Mouse (Mus musculus) embryo, embryonic 10.5 days (tissue): ENCODE measurements around the gene Adgrl3.
A peak's percentile ranks its signal among the peaks of the same experiment; 100 is the strongest.
"Not testable (repeated sequence)": the region's sequence is repeated elsewhere in the genome, so short reads cannot be mapped to it uniquely, and the experiment has no call there.

ENCODE experiments used
- DNase-seq: peaks from one replicate; pipeline ENCODE4 v3.0.0-alpha.2; 2015; ENCODE audit warnings: low spot score

Adgrl3 gene

GRCm38 (mm10) chr5:81405582-81406143, 385.7 kb downstream of the Adgrl3 start:
- peak; percentile 35 for DNase-seq

DNA sequence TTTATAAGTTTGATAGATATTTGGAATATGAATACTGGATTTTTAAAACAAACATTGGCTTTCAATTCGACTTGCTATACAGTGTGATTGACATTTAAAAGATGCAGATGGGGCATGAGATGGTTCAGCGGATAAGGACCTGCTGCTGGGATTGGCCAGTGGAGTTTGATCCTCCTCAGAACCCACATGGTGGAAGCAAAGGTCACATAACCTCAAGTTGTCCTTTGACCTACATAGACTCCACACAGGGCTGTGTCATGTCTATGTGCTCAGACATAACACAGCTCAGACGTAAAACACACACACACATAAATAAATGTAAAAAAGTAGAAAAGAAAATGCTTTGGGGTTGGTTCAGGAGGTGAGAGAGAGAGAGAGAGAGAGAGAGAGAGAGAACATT, 397.4 kb downstream of the Adgrl3 start:
- DNase-seq: peak; percentile 58

DNA sequence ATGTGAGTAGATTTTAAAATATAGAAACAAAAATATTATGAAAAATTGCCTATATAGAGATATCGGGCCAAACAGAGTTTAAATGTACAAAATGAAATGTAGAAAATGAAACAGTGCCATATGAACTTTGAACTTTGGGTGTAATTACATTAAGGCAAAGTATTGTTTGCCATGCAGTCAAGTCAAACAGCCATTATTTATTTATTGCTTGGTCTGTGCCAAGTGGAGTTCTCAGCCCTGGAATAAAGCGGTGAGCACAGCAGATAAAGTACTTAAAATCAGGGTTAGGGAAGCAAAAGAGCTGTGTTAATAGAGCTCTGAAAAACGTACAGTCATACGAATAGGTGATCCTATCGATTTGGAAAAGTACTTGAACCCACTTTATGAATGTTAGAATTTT, 407.5 kb downstream of the Adgrl3 start:
- DNase-seq: no peak

- no peak for DNase-seq
Observed at GRCm38 (mm10) chr5:81436375-81436774, 416.4 kb downstream of the Adgrl3 start.

DNA sequence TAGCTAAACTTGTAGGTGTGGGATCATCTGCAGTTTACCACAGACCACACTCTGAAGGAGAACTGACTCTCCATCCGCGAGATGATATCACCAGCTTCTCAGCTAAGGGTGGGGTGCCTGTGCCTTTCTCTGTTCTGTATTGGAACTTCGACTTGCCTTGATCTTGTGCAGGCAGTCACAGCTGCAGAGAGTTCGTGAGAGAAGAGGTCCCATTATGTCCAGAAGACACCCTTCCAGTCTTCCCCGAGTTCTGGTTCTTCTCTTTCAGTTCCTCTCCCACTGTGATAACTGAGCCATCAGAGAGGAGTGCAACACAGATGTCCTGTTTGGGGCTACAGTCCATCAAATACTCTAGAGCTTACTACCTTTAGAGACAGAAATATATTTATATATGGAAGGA, 422.2 kb downstream of the Adgrl3 start:
- no peak for DNase-seq

GRCm38 (mm10) chr5:81465971-81466370, 446.0 kb downstream of the Adgrl3 start:
- no peak for DNase-seq

DNA sequence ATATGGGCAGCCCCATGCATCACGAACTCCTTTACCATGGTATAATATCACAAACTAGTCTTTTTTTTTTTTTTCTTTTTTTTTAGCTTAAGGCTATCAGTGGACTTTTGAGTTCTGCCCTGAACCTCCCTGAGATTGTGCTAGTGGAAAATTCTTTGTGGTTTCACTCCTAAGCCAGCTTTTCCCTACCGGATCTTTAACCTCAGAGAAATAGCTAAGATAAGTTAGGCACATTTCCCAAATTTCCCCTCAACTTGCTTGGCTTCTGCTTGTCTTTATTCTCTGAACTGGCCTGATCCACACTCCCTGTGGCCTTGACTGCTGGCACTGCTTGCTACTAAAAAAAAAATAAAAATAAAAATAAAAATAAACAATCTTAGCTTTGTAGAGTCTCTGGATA, 454.7 kb downstream of the Adgrl3 start:
- DNase-seq: no peak

- DNase-seq: no peak
Observed at GRCm38 (mm10) chr5:81475406-81475805, 455.5 kb downstream of the Adgrl3 start.

GRCm38 (mm10) chr5:81475971-81476606, 456.2 kb downstream of the Adgrl3 start:
- peak; percentile 37 for DNase-seq

- DNase-seq: no peak
Observed at GRCm38 (mm10) chr5:81480911-81481310, 461.0 kb downstream of the Adgrl3 start.

DNA sequence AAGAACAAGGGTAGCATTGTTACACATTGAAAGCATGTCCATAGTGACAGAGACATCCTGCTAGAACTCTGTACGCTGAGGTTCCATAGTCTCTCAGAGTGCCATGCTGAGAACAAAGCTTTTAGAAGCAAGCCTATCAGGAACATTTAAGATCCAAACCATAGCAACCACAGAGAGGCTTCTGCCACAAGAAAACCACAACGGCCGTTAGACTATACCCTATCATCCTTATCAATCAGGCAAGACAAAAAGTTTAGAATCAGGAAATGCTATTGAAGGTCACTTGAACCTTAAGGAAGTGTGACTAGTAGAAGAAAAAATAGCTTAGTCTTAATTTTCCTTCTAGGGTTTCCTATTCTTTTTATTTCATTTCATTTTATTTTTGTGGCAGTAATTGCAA, 464.0 kb downstream of the Adgrl3 start:
- no peak for DNase-seq

- no peak for DNase-seq
Observed at GRCm38 (mm10) chr5:81501076-81501475, 481.1 kb downstream of the Adgrl3 start.

- DNase-seq: peak; percentile 12
Observed at GRCm38 (mm10) chr5:81518720-81519496, 499.0 kb downstream of the Adgrl3 start.

DNA sequence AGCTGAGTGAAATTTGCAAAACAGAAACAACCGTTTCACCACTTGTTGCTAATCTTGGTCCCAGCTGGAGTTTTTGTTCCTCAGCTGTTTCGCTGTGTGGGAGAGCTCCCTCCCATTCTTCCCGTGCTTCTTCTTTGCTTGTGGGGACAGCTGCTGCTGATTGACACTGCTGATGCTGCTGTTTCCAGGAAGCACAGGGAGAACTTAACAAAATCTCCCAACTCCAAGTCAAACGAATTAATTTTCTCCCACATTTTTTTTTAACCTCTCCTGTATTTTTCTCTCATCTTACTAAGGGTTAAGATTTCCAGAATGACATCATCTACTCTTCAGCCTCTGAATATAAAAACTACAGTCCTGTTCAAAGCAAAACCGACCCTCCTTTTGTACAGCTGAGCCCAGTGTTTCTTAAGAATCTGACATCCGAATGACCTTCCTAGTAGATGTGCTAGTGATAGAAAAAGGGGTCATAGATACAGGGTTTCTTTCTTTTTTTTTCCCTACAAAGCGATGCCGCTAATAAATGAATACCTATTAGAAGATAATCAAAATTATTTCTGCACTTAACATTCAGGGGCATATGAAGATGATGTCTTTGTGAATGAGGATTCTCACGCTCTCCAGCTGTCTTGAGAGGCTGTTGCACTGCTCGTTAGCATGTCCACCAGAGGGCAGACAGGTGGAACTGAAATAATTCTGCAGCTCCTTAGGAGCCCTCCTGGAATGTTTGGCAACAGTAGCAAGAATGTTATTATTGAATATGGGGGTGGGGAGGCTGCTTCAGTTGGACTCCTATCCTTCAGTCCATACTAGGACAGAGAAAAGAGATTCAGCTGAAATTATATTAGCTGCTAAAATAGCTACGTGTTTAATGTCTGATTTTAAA, 499.8 kb downstream of the Adgrl3 start:
- peak; percentile 77 for DNase-seq

GRCm38 (mm10) chr5:81522760-81523159, 502.8 kb downstream of the Adgrl3 start:
- DNase-seq: no peak

DNA sequence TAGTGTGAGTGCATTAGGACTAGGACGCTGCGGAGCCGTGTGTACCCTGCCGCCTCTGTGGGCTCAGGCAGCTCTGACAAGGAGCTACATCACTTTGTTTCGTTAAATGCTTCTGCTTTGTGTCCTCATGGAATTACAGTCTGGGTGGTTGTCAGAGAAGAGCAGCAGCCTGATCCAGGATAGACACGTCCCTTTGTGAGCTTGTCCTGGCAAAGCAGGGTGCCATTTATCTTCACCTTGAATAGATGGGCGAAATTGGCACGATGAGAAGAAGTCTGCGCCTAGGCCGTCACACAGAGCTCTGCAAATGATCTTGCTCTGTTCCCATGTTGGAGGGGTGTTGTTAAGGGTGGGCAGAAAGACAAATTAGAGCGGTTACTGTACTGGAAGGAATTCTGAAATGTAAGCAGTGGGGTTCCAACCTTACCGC, 504.6 kb downstream of the Adgrl3 start:
- no peak for DNase-seq

- DNase-seq: no peak
Observed at GRCm38 (mm10) chr5:81525326-81525725, 505.4 kb downstream of the Adgrl3 start.

DNA sequence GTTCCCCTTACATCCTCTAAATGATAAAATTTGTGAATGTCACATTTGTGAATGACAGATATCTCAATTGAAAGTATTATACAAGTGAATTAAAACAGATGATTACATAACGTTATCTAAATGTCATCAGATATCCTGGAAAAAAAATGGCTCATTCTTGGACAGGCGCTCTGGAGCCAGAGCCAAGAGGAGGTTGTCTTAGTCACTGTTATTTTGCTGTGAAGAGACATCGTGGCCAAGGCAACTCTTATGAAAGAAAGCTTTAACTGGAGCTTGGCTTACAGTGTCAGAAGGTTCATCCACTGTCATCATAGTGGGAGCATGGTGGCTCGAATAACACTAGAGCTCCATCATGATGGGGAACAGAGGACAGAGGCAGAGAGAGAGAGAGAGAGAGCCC, 511.7 kb downstream of the Adgrl3 start:
- DNase-seq: no peak

GRCm38 (mm10) chr5:81550211-81550610, 530.3 kb downstream of the Adgrl3 start:
- no peak for DNase-seq

DNA sequence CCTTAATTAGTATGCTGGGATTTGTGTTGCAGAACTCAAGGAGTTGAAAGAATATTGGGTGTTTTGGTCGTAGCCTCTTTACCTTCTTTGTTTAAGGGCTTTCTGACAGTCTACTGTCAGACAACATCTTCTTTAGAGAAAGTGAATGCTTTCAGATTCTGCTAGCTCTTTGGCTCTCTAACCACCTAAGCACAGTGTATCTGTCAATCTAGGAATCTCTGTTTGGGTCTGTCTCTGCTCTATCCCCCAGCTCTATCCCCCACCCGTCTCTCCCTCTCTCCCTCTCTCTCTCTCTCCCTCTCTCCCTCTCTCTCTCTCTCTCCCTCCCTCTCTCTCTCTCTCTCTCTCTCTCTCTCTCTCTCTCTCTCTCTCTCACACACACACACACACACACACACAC, 535.2 kb downstream of the Adgrl3 start:
- not testable (repeated sequence) for DNase-seq

DNA sequence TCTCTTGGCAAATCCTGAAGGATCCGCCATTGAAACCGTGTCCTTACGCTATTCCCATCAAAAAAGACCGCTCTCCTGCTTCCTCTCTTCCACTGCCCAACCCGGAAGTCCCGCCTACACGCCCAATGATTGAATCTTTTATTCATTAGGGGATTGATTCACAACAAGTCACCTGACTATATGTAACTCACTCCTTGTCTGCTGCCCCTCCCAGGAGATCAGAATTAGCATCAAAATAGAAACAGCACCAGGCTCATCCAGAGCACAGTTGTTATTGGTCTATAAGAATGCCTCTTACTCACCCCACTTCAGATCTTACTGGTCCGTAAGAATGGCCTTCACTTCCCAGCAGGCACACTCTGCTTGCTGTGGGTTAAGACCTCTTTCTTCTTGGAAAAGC, 536.1 kb downstream of the Adgrl3 start:
- peak; percentile 11 for DNase-seq

DNA sequence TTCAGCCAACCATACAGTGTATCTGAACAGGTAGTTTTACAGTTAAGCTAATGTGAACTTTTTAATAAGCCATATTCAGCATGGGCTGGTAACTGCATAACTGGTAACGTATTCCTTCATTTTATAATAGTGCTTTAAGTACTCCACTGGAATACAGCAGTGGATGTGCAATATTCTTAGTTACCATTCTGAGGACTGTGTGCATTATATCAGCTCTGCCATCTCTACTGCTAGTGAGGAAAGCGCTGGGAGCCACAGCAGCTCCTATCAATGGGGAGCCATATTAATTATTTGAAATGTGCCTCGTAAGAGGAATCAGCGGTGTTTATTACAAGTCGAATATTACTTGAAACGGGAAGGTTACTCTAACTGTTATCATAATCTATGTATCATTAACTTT, 539.0 kb downstream of the Adgrl3 start:
- DNase-seq: no peak
